Mouse (Mus musculus) induced T-regulatory cell, adult 2 months (primary cell): Measurements from ENCODE around the gene Mknk2.

Experiments
- DNase-seq: peaks from one replicate; pipeline ENCODE4 v3.0.0-alpha.2; 2012; ENCODE audit warnings: low read depth

Gene Mknk2

DNA sequence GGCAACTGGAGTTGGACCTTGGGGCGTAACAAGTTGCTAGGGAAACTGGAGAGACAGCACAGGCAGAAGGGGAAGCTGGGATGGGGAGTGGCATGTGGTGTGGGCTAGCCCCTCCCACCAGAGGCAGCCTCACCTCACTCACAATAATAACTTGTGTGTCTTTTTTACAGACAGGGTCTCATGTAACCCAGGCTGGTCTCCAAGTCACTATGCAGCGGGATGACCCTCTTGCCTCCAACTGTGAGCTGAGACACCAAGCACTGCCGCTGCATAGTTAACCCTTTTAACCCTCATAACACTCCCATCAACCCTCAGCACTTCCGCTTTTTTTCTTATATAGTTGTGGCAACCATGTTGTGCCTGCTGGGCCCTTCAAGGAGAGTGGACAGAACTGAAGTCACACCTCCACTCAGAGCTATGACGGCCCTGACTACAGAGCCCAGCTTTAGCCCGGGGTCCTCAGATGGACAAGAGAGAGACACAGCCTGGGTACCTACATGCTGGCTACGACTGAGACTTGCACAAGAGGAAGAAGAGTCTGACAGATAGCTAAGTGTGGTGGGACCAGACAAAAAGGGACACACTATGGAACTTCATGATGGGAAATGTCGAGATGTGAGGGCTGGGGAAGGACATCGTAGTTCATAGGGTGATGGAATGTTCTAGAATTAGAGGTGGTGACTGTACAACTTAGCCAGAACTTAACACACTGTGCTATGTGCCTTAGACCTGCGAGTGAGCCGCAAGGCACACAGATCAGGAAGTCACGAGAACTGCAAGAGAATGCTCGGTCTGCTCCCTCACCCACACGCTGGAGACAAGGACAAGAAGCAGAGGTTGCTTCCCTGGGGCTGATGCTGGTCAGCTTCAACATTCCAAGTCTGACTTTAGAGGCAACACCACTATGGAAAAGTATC lies 14.6 kb upstream of the Mknk2 start:
- peak; percentile 78 for DNase-seq

DNA sequence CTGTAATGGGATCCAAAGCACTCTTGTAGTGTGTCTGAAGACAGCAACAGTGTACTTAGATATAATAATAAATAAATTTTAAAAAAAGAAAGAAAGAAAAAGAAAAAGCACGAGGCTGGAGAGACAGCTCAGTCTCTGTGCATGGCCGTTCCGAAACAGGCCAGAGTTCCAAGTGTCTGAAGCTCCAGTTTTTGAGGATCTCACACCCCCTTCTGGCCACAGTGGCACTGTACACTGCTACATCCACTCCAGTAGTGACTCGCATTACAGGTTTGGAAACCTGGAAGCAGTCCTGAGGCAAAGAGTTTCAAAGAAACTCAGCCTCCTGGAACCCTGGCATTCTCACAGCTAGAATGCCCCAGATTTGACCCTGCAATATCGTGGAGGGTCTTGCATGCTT lies 9.9 kb upstream of the Mknk2 start:
- DNase-seq: peak; percentile 86

- DNase-seq: no peak
Observed at GRCm38 (mm10) chr10:80686617-80687016, 8.7 kb upstream of the Mknk2 start.

GRCm38 (mm10) chr10:80684984-80685383 lies 7.1 kb upstream of the Mknk2 start:
- DNase-seq: peak; percentile 40

GRCm38 (mm10) chr10:80684214-80684613 lies 6.3 kb upstream of the Mknk2 start:
- peak; percentile 90 for DNase-seq

DNA sequence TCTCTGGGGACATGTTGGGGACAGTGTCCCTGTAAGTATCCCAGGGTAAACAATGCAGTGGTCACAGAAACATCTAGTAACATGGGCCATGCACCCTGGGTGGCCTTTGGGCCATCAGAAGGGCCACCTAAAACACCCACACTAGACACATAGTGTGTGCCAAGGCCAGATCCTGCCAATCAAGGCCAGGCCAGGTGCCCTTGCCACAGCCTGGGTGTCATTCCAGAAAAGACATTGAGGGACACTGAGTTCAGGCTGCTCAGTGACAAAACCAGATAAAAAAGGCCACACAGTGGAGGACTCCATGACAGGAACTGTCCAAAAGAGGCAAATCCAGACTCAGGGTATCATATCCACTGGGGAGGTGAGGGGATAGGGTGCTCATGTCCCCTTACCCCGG lies 5.7 kb upstream of the Mknk2 start:
- DNase-seq: no peak

GRCm38 (mm10) chr10:80682003-80682402 lies 4.1 kb upstream of the Mknk2 start:
- peak; percentile 87 for DNase-seq

- DNase-seq: peak; percentile 44
Observed at GRCm38 (mm10) chr10:80680260-80680696, 2.4 kb upstream of the Mknk2 start.

DNA sequence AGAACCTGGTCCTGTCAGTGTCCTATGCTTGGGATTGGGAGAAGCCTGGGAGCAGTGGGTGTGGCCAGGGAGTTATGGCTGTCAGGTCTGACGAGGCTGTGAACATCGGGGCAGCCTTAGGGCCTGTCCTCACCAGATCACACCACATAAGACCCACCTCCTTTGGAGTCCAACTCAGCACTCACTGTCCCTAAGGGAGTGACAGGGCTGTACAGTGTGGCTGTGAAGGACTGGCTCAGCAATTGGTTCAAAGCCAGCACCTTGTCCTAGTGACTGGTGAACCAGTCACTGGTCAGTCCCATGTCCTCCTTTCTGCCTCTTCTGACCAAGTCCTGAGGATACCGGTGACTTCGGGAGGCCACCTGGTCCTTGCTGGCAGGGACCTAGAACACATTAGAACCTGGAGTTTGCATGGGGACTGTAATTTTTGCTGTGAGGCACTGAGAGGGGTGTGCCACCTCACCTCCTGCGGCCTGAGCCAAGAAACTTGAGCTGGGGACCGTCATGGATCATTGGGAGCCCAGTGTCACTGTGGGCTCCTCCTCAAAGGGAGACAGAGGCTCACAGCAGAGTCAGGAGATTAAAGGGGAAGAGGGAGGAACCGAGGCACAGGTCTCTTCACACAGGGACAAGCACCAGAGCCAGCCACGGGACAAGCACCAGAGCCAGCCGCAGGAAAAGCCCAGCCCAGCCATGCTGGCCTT lies 1.8 kb upstream of the Mknk2 start:
- peak; percentile 45 for DNase-seq

GRCm38 (mm10) chr10:80678601-80679377 lies 877 bp upstream of the Mknk2 start:
- DNase-seq: peak; percentile 89

GRCm38 (mm10) chr10:80677128-80677875 lies 610 bp downstream of the Mknk2 start:
- peak; percentile 92 for DNase-seq

DNA sequence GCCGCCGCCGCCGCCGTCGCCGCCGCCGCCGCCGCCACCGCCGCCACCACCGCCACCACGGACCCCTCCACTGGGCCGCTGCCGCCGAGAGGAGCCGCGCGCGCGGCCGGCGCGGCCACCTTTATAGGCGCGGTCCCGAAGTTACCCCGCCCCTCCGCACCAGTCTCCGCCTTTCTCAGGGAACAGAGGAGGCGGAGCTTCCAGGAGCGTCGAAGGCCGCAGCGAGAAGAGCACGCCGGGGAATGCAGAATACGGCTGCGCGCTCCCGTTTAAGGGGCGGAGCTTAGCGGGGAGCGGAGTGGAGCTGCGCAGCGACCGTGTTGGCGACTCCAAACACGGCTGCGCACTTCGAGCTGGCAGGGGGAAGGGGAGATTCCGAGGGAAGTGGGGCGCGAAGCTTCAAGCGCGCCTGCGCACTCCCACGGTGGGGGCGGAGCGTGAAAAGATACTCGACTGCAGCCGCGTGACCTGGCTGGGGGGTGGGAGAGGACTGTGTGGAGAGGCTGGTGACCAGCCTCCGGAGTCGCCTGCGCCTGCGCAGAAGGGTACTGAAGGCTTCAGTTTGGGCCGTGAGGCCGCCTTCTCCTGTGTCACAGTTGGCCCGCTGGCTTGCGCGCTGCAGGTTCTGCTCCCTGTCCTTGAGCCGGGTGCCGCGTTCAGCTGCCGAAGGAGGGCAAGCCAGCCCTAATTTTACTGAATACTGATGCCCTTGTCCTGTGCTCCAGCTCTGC lies 1.5 kb downstream of the Mknk2 start:
- DNase-seq: peak; percentile 100

DNA sequence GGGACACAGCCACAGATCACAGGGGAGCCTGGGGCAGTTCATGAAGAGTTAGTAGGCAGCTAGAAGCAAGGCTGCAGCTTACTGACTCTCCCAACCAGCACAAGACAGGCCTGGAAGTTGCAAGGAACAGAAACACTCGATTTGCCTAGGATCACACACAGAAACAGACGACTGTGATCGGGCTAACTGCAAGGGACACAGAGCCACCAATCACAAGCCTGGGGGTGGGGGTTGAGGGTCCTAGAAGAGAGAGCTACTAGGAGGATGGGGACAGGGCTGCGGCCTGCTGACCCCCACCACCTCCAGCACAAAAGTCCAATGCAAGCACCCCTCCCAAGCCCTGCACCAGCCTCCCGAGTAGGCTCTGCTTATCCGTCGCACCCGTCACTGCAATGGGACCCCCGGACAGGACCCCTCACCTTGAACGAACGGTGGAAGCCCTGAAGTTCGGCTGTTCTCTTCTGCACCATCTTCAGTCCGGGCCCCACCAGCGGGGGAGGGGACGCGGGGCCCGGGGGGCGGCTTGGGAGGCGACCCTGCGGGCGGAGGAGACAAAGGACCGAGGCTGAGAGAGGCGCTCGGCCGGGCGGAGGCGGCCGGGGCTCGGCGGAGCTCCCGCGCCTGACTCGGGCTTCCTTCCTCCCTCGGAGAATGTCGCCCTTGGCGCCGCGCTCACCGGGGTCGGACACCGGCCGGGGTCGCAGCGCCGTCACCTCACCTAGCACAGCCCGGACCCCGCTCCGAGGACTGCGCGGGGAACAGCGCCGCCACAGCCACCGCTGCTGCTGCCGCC lies 2.3 kb downstream of the Mknk2 start:
- peak; percentile 59 for DNase-seq

DNA sequence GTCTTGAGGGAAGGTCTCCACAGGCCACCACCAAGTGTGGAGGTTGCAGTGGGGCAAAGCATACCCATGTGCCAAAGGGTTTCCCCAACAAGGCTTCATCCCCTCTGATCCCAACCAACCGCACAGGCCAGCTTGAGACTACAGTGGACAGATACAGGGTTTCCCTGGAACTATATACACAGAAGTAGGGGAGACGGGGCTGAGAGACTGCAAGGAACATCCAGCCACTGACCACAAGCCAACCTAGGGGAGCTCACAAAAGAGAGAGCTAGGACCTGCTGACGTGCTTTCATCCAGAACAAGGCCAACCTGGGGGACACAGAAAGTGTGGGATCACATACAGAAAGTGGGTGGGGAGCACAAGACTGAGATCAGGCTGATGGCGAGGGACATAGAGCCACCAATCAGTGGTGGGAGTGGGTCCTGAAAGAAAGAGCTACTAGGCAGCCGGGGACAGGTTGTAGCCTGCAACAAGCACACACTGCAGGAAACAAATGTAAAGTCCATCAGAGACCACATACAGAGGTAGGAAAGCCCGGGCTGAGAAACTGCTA lies 3.0 kb downstream of the Mknk2 start:
- no peak for DNase-seq

- DNase-seq: no peak
Observed at GRCm38 (mm10) chr10:80674161-80674711, 3.7 kb downstream of the Mknk2 start.

DNA sequence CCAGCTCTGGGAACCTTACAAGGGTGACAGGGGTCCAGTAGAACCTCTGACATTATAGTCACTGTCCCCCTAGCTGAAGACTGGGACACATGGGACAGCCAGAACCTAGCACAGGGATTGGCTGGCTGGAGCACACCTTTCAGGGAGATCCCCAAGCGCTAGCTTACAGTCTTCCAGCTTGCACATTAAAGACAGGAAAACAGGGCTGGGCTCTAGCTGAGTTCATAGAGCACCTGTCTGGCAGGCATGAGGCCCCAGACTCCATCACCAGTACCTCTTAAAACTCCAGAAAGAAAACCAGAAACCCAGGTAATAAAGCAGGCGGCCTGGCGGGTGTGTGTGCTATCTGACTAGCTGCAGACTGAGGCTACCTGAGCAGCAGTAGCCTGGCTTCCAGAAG lies 4.2 kb downstream of the Mknk2 start:
- DNase-seq: no peak

DNA sequence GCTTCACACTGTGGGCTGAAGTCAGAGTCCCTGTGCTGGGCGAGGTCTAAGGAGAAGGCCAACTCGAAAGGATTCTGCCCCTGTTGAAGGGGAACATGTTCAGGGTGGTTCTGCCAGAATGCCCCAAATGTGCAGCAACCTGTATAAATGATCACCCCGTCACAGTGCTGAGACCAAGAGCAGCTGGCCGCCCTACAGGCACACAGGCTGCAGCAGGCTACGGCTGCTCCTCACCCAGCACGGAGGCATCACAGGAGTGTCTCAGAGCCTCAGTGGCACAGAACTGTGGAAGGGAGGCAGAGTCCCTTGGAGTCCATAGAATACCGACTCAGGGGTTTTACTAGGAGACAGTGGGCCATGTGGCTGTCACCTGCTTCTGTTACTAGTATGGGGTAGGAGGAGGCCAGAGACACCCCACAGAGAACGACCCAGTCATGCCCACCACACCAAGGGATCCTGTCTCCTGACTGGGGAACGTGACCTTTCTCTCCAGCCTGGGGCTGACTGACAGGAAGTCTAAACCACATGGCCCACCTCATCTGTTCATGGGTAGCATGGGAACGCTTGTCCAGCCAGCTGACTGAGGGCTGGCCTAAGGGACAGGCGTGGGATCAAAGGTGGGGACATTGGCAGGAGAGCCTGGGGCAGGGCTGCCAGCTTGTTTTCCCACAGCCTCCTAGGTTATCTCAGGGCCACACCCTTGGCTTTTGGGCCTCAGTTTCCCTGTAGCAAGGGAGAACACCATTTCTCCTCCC lies 5.8 kb downstream of the Mknk2 start:
- DNase-seq: no peak

- DNase-seq: no peak
Observed at GRCm38 (mm10) chr10:80671251-80671650, 6.7 kb downstream of the Mknk2 start.

DNA sequence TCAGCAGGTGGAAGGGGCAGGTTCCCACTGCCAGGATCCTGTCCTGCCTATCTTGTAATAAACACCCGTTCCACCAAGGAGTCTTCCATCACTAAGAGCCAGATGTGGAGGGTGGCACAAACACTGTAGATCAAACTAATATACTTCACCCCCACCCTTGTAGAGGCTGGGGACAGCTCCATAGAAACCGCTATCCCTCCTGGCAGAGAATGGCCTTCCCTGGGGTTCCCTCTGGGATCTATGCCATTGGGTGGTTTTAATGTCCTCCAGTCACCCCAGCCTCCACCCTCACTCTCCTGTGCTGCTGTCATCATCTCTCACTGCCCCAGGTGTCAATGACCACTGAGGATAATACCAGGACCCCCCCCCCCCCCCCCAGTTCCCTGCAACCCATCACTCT lies 7.4 kb downstream of the Mknk2 start:
- DNase-seq: no peak
